Mouse (Mus musculus): Measurements from ENCODE around the gene Majin. TPM values are rescaled to one million over a fixed set of nuclear protein-coding genes. Genes with fewer than 3 reads are reported as not detected.

The Majin gene
- polyA plus RNA-seq, 1 experiment from 2014 or later, result not detected

DNA sequence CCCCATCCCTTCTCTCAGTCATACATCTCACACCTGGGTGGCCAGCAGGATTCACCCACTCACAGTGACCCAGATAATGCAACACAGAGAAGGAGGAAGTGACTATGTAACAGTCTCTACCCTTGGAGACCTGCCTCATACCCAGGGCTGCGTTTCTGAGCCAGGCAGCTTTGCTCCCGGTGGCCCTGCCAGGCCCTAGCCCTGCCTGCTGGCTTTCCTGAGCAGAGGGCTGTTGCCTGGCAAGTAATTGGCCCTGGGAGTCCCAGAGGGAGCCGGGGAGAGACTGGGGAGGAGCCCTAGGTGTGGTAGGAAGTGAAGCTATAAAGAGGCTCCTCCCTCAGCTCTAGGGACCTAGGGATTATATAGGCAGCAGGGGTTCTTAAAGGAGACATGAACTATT, 1.7 kb upstream of the Majin start:
- Histone ChIP-seq H3K9me3 (replicated peaks; ENCODE audit: control insufficient read depth, low read length) (no peaks in the 10 kb centered on the region), H3K4me2 (ENCODE audit: low read depth, low read length) (no peak overlapping the region), H3K9ac (replicated peaks; ENCODE audit: low read length) (no peak overlapping the region), H3K4me1 (ENCODE audit: control insufficient read depth, insufficient read depth, low read length) (no peaks in the 10 kb centered on the region), H3K27me3 (ENCODE audit: control insufficient read depth, insufficient read depth, low read length) (no peaks in the 10 kb centered on the region), H3K36me3 (replicated peaks; ENCODE audit: control insufficient read depth, insufficient read depth, low read depth, low read length) (no peaks in the 10 kb centered on the region), H3K27ac (replicated peaks; ENCODE audit: low read depth, low read length) (no peak overlapping the region), H3K4me3 (ENCODE audit: low read depth, low read length) (no peak overlapping the region)
- 16% methylated on average over 3 of the region's 3 CpGs for WGBS
- ATAC-seq (replicated peaks; ENCODE audit: insufficient number of reproducible peaks, low FRiP score, low TSS enrichment, low read depth) (no peak), DNase-seq (ENCODE audit: low spot score) (no peak)

DNA sequence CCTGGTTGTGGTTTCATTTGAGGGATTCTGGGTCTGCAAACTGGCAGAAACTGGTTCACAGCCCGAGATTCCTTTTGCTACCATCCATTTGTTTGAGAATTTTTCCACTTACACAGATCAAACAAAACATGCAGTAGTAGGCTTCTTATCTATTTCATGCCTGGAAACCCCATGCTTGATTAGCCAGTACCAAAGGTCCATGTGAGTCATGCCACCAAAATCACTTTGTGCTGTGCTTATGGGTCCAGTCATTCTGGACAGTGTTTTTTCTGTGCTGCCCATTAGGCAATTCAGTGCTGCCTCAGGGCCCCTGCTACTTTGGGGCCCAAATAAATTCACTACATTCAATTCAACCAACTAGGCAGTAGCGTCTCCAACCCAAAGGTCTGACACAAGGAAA, 20.1 kb downstream of the Majin start:
- Histone ChIP-seq H3K36me3 (replicated peaks; ENCODE audit: control insufficient read depth, insufficient read depth, low read depth, low read length) (no peaks in the 10 kb centered on the region), H3K4me3 (ENCODE audit: low read depth, low read length) (no peak overlapping the region), H3K9me3 (replicated peaks; ENCODE audit: control insufficient read depth, low read length) (no peaks in the 10 kb centered on the region), H3K4me1 (ENCODE audit: control insufficient read depth, insufficient read depth, low read length) (no peaks in the 10 kb centered on the region), H3K9ac (replicated peaks; ENCODE audit: low read length) (no peak overlapping the region), H3K4me2 (ENCODE audit: low read depth, low read length) (no peak overlapping the region), H3K27me3 (ENCODE audit: control insufficient read depth, insufficient read depth, low read length) (no peaks in the 10 kb centered on the region), H3K27ac (replicated peaks; ENCODE audit: low read depth, low read length) (no peak overlapping the region)
- WGBS, result 82% methylated on average over 2 of the region's 2 CpGs
- DNase-seq (ENCODE audit: low spot score) (no peak), ATAC-seq (replicated peaks; ENCODE audit: insufficient number of reproducible peaks, low FRiP score, low TSS enrichment, low read depth) (no peak)

DNA sequence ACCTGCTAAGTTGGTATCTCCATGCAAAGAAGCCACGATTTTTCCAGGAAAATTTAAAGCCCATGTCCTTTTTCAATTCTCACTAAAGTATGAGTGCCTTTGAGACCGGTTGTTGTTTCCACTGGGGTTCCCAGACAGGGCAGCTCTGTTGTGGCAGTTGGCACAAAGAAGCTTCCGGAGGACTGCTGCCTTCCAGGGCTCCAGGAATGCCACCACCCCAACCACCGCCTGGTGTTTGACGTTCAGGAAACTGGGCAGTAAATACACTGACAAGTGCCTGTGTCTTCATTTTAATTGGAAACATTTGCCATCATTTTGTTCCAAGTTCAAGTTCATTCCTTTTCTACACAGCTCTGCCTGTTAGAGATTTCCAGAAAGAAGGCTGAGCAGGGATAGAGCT, 22.5 kb downstream of the Majin start:
- no peak for DNase-seq (ENCODE audit: low spot score)
- Histone ChIP-seq H3K27ac (replicated peaks; ENCODE audit: low read depth, low read length) (no peak overlapping the region), H3K4me2 (ENCODE audit: low read depth, low read length) (no peak overlapping the region), H3K27me3 (ENCODE audit: control insufficient read depth, insufficient read depth, low read length) (no peaks in the 10 kb centered on the region), H3K4me3 (ENCODE audit: low read depth, low read length) (no peak overlapping the region), H3K9ac (replicated peaks; ENCODE audit: low read length) (no peak overlapping the region), H3K9me3 (replicated peaks; ENCODE audit: control insufficient read depth, low read length) (no peaks in the 10 kb centered on the region), H3K36me3 (replicated peaks; ENCODE audit: control insufficient read depth, insufficient read depth, low read depth, low read length) (no peaks in the 10 kb centered on the region), H3K4me1 (ENCODE audit: control insufficient read depth, insufficient read depth, low read length) (no peaks in the 10 kb centered on the region)
- no peak for ATAC-seq (replicated peaks; ENCODE audit: insufficient number of reproducible peaks, low FRiP score, low TSS enrichment, low read depth)
- 65% methylated on average over 5 of the region's 5 CpGs for WGBS

DNA sequence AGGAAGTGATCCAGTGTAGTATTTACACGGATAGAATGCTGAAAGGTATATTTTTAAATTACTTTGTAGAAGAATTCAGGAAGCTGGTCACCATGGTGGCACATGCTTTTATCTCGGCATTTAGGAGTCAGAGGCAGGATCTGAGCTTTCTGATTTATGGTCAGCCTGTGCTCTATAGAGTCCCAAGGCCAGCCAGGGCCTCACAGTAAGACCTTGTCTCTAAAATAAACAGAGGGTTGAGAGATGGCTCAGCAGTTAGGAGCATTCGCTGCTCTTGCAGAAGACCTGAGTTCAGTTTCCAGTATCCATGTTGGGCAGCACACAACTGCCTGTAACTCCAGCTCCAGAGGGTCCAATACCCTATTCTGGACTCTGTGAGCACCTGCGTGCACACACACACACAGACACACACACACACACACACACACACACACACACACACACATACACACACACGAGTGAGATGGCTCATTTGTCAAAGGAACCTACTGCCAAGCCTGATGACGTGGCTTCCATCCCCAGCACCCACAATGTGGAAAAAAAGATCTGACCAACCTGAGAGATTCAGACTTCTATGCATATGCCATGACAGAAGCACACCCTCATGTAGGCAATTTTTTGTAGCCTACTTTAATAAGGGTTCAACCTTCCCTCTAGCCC, 32.0 kb downstream of the Majin start:
- no peak overlapping the region for H3K4me2 ChIP-seq (ENCODE audit: low read depth, low read length)
- 79% methylated on average over 6 of the region's 6 CpGs for WGBS

DNA sequence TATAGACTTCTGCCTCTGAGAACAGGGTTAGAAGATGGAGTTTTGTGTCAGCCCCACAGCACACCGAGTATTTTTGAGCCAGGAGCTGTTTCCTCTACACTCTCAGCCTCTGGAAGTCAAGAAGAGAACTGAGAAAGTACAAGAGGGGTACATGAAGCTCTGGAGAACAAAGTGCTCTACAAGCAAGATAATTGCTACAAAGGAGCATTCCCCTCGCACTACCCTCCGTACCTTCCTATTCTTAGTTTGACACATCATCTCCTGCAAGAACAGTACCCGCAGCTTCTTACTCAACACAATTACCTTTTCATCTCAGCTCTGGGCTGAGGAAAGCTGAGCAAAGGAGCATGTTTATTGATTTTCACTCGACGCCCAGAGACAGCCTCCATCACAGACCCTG, 34.4 kb downstream of the Majin start:
- H3K27ac ChIP-seq (replicated peaks; ENCODE audit: low read depth, low read length), result no peak overlapping the region
- no peak overlapping the region for H3K4me3 ChIP-seq (ENCODE audit: low read depth, low read length)
- no peaks in the 10 kb centered on the region for H3K36me3 ChIP-seq (replicated peaks; ENCODE audit: control insufficient read depth, insufficient read depth, low read depth, low read length)
- H3K27me3 ChIP-seq (ENCODE audit: control insufficient read depth, insufficient read depth, low read length), result no peaks in the 10 kb centered on the region
- H3K4me1 ChIP-seq (ENCODE audit: control insufficient read depth, insufficient read depth, low read length), result no peaks in the 10 kb centered on the region
- 72% methylated on average over 6 of the region's 6 CpGs for WGBS
- DNase-seq (ENCODE audit: low spot score) (no peak), ATAC-seq (replicated peaks; ENCODE audit: insufficient number of reproducible peaks, low FRiP score, low TSS enrichment, low read depth) (no peak)
- H3K9ac ChIP-seq (replicated peaks; ENCODE audit: low read length), result no peak overlapping the region
- H3K4me2 ChIP-seq (ENCODE audit: low read depth, low read length), result no peak overlapping the region
- no peaks in the 10 kb centered on the region for H3K9me3 ChIP-seq (replicated peaks; ENCODE audit: control insufficient read depth, low read length)

More for the DNA sequence above, 32.0 kb downstream of the Majin start:
- Histone ChIP-seq H3K9ac (replicated peaks; ENCODE audit: low read length) (no peak overlapping the region), H3K36me3 (replicated peaks; ENCODE audit: control insufficient read depth, insufficient read depth, low read depth, low read length) (no peaks in the 10 kb centered on the region), H3K4me1 (ENCODE audit: control insufficient read depth, insufficient read depth, low read length) (no peaks in the 10 kb centered on the region), H3K9me3 (replicated peaks; ENCODE audit: control insufficient read depth, low read length) (no peaks in the 10 kb centered on the region), H3K27me3 (ENCODE audit: control insufficient read depth, insufficient read depth, low read length) (no peaks in the 10 kb centered on the region), H3K4me3 (ENCODE audit: low read depth, low read length) (no peak overlapping the region), H3K27ac (replicated peaks; ENCODE audit: low read depth, low read length) (no peak overlapping the region)
- DNase-seq (ENCODE audit: low spot score) (no peak), ATAC-seq (replicated peaks; ENCODE audit: insufficient number of reproducible peaks, low FRiP score, low TSS enrichment, low read depth) (no peak)

DNA sequence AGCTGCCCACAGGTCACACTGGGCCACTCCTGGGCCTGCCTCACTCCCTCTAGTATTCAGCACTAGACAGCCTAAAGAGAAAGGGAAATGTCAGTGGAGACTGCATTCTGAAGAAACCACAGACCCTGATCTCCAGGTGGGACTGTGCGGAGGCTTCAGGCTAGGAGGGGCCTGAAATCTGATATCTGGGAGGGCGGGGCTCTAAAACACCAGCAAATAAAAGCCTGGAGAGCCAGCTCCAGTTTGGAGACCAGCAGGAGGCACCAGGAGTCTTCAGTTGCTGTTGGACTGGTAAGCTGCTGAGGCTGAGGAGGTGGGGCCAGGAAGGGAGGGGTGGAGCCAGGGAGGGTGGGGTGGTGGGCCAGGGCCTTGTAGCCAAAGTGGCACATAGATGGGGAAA, 41.9 kb downstream of the Majin start, which contains the start of gene Gpha2:
Gene Gpha2, plus strand, starts transcription at position 246 of the 400 bp plus-strand sequence.
- no peak within 1 kb of the TSS; the same call in 1 of the 2 replicates for H3K27ac ChIP-seq (replicated peaks; ENCODE audit: low read depth, low read length)
- H3K4me1 ChIP-seq (ENCODE audit: control insufficient read depth, insufficient read depth, low read length), result no peaks in the 10 kb centered on the region
- no peaks in the 10 kb centered on the region for H3K9me3 ChIP-seq (replicated peaks; ENCODE audit: control insufficient read depth, low read length)
- peaks cover 2% of the 10 kb centered on the region; the same call in 1 of the 2 replicates for H3K36me3 ChIP-seq (replicated peaks; ENCODE audit: control insufficient read depth, insufficient read depth, low read depth, low read length)
- 0 out of 2 replicates have a peak, but pooled peaks have one; percentile 29 for ATAC-seq (replicated peaks; ENCODE audit: insufficient number of reproducible peaks, low FRiP score, low TSS enrichment, low read depth)
- H3K4me2 ChIP-seq (ENCODE audit: low read depth, low read length), result no peak within 1 kb of the TSS
- DNase-seq (ENCODE audit: low spot score), result peak; percentile 72
- H3K4me3 ChIP-seq (ENCODE audit: low read depth, low read length), result no peak within 1 kb of the TSS
- H3K27me3 ChIP-seq (ENCODE audit: control insufficient read depth, insufficient read depth, low read length), result no peaks in the 10 kb centered on the region
- 3% methylated on average over 2 of the region's 2 CpGs for WGBS
- no peak within 1 kb of the TSS for H3K9ac ChIP-seq (replicated peaks; ENCODE audit: low read length)

DNA sequence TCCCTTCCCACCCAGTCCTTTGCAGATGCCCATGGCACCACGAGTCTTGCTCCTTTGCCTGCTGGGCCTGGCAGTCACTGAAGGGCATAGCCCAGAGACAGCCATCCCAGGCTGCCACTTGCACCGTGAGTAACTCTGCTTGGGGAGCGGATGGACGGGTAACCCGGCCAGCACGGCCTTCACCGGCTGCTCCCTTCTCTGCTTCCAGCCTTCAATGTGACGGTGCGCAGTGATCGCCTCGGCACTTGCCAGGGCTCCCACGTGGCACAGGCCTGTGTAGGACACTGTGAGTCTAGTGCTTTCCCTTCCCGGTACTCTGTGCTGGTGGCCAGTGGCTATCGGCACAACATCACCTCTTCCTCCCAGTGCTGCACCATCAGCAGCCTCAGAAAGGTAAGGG, 42.6 kb downstream of the Majin start:
- ATAC-seq (replicated peaks; ENCODE audit: insufficient number of reproducible peaks, low FRiP score, low TSS enrichment, low read depth), result 0 out of 2 replicates have a peak, but pooled peaks have one; percentile 32
- H3K27ac ChIP-seq (replicated peaks; ENCODE audit: low read depth, low read length), result no peak overlapping the region
- 86% methylated on average over 14 of the region's 14 CpGs for WGBS
- H3K4me3 ChIP-seq (ENCODE audit: low read depth, low read length), result no peak overlapping the region
- H3K4me2 ChIP-seq (ENCODE audit: low read depth, low read length), result no peak overlapping the region
- no peak overlapping the region for H3K9ac ChIP-seq (replicated peaks; ENCODE audit: low read length)
- no peaks in the 10 kb centered on the region for H3K27me3 ChIP-seq (ENCODE audit: control insufficient read depth, insufficient read depth, low read length)
- no peaks in the 10 kb centered on the region for H3K9me3 ChIP-seq (replicated peaks; ENCODE audit: control insufficient read depth, low read length)
- no peak for DNase-seq (ENCODE audit: low spot score)
- peaks cover 2% of the 10 kb centered on the region; the same call in 1 of the 2 replicates for H3K36me3 ChIP-seq (replicated peaks; ENCODE audit: control insufficient read depth, insufficient read depth, low read depth, low read length)
- H3K4me1 ChIP-seq (ENCODE audit: control insufficient read depth, insufficient read depth, low read length), result no peaks in the 10 kb centered on the region

DNA sequence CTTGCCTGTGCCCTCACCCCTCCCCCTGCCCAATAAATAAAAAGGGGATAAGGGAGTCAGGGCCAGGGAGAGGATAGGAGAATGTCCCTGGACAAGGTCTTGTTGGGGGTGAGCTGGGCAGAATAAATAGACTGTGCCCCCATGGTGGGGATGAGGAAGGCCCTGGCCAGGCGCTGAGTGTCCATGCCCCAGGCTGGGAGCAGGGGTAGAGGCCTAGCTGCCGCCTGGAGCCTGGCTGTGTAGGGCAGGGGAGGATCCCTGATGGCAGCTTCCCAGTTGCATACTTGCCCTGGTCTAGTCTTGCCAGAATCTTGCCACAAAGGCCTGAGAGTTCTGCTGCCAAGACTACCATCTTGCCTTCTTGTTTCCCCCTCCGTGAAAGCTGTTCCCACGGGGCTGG, 43.7 kb downstream of the Majin start:
- no peak overlapping the region for H3K4me3 ChIP-seq (ENCODE audit: low read depth, low read length)

More for the DNA sequence above, 43.7 kb downstream of the Majin start:
- no peak overlapping the region for H3K4me2 ChIP-seq (ENCODE audit: low read depth, low read length)
- H3K36me3 ChIP-seq (replicated peaks; ENCODE audit: control insufficient read depth, insufficient read depth, low read depth, low read length), result peaks cover 2% of the 10 kb centered on the region; the same call in 1 of the 2 replicates
- H3K27ac ChIP-seq (replicated peaks; ENCODE audit: low read depth, low read length), result no peak overlapping the region
- H3K4me1 ChIP-seq (ENCODE audit: control insufficient read depth, insufficient read depth, low read length), result no peaks in the 10 kb centered on the region
- H3K27me3 ChIP-seq (ENCODE audit: control insufficient read depth, insufficient read depth, low read length), result no peaks in the 10 kb centered on the region
- 79% methylated on average over 4 of the region's 4 CpGs for WGBS
- ATAC-seq (replicated peaks; ENCODE audit: insufficient number of reproducible peaks, low FRiP score, low TSS enrichment, low read depth) (no peak), DNase-seq (ENCODE audit: low spot score) (no peak)
- no peaks in the 10 kb centered on the region for H3K9me3 ChIP-seq (replicated peaks; ENCODE audit: control insufficient read depth, low read length)
- H3K9ac ChIP-seq (replicated peaks; ENCODE audit: low read length), result no peak overlapping the region
